Mouse (Mus musculus) Patski (cell line): ENCODE measurements around the gene Trp53. TPM values are rescaled to one million over a fixed set of nuclear protein-coding genes. Genes with fewer than 3 reads are reported as not detected.
A peak's percentile ranks its signal among the peaks of the same experiment; 100 is the strongest.
"Not testable (repeated sequence)": the region's sequence is repeated elsewhere in the genome, so short reads cannot be mapped to it uniquely, and the experiment has no call there.

Source experiments
- ATAC-seq: fragments of 100-300 bp; one replicate; pipeline ENCODE4 v1.8.0; 2021
- CTCF ChIA-PET: fragments of 350-600 bp; sonication (Branson Sonifier 250); formaldehyde crosslinking; loops from one replicate; lab custom pipeline; 2022; ENCODE audit warnings: inconsistent platforms; lab: Charles Lee
- POLR2A ChIA-PET: fragments of 350-600 bp; sonication (Branson Sonifier 250); formaldehyde crosslinking; loops from one replicate; lab custom pipeline; 2022; ENCODE audit warnings: antibody characterized with exemption, inconsistent platforms; lab: Charles Lee
- DNase-seq: peaks from one replicate; pipeline ENCODE4 v3.0.0-alpha.2; 2011; ENCODE audit warnings: low read depth, low spot score
- H3K27me3 ChIP-seq: fragments of 371-371 bp; one replicate; pipeline ENCODE4 v1.5.1; 2021
- CTCF ChIP-seq: fragments of 100-300 bp; IDR thresholded peaks from one replicate; pipeline ENCODE4 v1.5.1; 2021
- in situ Hi-C: fragments of 300-500 bp; cut with MboI; formaldehyde crosslinking; loops from 3 replicates; pipeline ENCODE4 v1.11.1; 2018; ENCODE audit warnings: low pct_unique_long_range_greater_than_20kb, mixed read lengths
- polyA plus RNA-seq: library from polyadenylated mRNA; unstranded; gene quantifications from one replicate; pipeline ENCODE4 v1.2.3, GENCODE M21; 2021

The Trp53 gene
- polyA plus RNA-seq, 1 experiment from 2014 or later, result 92.8 TPM

GRCm38 (mm10) chr11:69606491-69606795 lies 26.3 kb downstream of the Trp53 start:
- POLR2A ChIA-PET, result interaction anchor here (0.6 kb wide), 1 partner anchor 128 kb away, joined by 4 read pairs; no protein-coding TSS in a partner anchor
- in situ Hi-C loops, result no loop called here
- ATAC-seq (no peak), DNase-seq (no peak)
- TF ChIP-seq CTCF, result no peak
- CTCF ChIA-PET, result no interaction called here
- peaks cover 34% of the 10 kb centered on the region for H3K27me3 ChIP-seq

- in situ Hi-C loops, result no loop called here
- DNase-seq (no peak), ATAC-seq (no peak)
- ChIA-PET POLR2A (no interaction called here), CTCF (no interaction called here)
- TF ChIP-seq CTCF, result no peak
- peaks cover 34% of the 10 kb centered on the region for H3K27me3 ChIP-seq
Measured at GRCm38 (mm10) chr11:69606832-69607231, 26.7 kb downstream of the Trp53 start.

GRCm38 (mm10) chr11:69608525-69608924 lies 28.4 kb downstream of the Trp53 start:
- ATAC-seq (no peak), DNase-seq (no peak)
- peaks cover 39% of the 10 kb centered on the region for H3K27me3 ChIP-seq
- no peak for TF ChIP-seq CTCF
- ChIA-PET CTCF (interaction anchor here (0.6 kb wide), 1 partner anchor 21 kb away, joined by 3 read pairs; no protein-coding TSS in a partner anchor), POLR2A (interaction anchor here (0.6 kb wide), 1 partner anchor 27 kb away, joined by 3 read pairs; no protein-coding TSS in a partner anchor)
- in situ Hi-C loops, result no loop called here

- ChIA-PET CTCF (no interaction called here), POLR2A (no interaction called here)
- no peak for TF ChIP-seq CTCF
- no peak for ATAC-seq
- H3K27me3 ChIP-seq, result peaks cover 33% of the 10 kb centered on the region
- in situ Hi-C loops, result no loop called here
- no peak for DNase-seq
Measured at GRCm38 (mm10) chr11:69609416-69609815, 29.3 kb downstream of the Trp53 start.

GRCm38 (mm10) chr11:69610899-69611298 lies 30.7 kb downstream of the Trp53 start:
- ATAC-seq, result no peak
- ChIA-PET CTCF (no interaction called here), POLR2A (no interaction called here)
- TF ChIP-seq CTCF, result no peak
- no peak for DNase-seq
- peaks cover 24% of the 10 kb centered on the region for H3K27me3 ChIP-seq
- in situ Hi-C loops, result no loop called here

GRCm38 (mm10) chr11:69613553-69614256 lies 33.5 kb downstream of the Trp53 start:
- CTCF ChIA-PET, result interaction anchor here (0.6 to 1.3 kb wide), 2 partner anchors 28 to 34 kb away, joined by 3 to 7 read pairs; partner anchors contain the start of genes Trp53 and Wrap53
- no peak for DNase-seq
- POLR2A ChIA-PET, result interaction anchor here (0.5 to 0.7 kb wide), 2 partner anchors 28 to 452 kb away, joined by 4 to 5 read pairs; no protein-coding TSS in a partner anchor

GRCm38 (mm10) chr11:69614257-69614588 lies 34.1 kb downstream of the Trp53 start:
- DNase-seq, in situ Hi-C loops, ATAC-seq: not testable (repeated sequence)
- H3K27me3 ChIP-seq, result peaks cover 32% of the 10 kb centered on the region
- ChIA-PET POLR2A (interaction anchor here (0.7 kb wide), 1 partner anchor 28 kb away, joined by 5 read pairs; no protein-coding TSS in a partner anchor), CTCF (interaction anchor here (1.2 to 1.3 kb wide), 2 partner anchors 14 to 29 kb away, joined by 4 to 7 read pairs; no protein-coding TSS in a partner anchor)

More at GRCm38 (mm10) chr11:69613553-69614256, 33.5 kb downstream of the Trp53 start:
- TF ChIP-seq CTCF, result peak; percentile 87
- ATAC-seq, result no peak
- in situ Hi-C loops, result no loop called here
- H3K27me3 ChIP-seq, result peaks cover 29% of the 10 kb centered on the region

- POLR2A ChIA-PET, result no interaction called here
- in situ Hi-C loops, result no loop called here
- H3K27me3 ChIP-seq, result peaks cover 25% of the 10 kb centered on the region
- CTCF ChIA-PET, result interaction anchor here (1.4 kb wide), 1 partner anchor 37 kb away, joined by 3 read pairs; the partner anchor contains the start of genes Trp53 and Wrap53
- no peak for DNase-seq
- ATAC-seq, result no peak
- TF ChIP-seq CTCF, result no peak
Measured at GRCm38 (mm10) chr11:69616781-69617180, 36.6 kb downstream of the Trp53 start.

GRCm38 (mm10) chr11:69617805-69618204 lies 37.6 kb downstream of the Trp53 start, which contains the start of gene Shbg:
Shbg (minus strand) TSS chr11:69617905.
- peaks cover 20% of the 10 kb centered on the region for H3K27me3 ChIP-seq
- ChIA-PET CTCF (no interaction called here), POLR2A (no interaction called here)
- DNase-seq, result no peak
- in situ Hi-C loops, result no loop called here
- TF ChIP-seq CTCF, result no peak
- ATAC-seq, result no peak

- DNase-seq, result no peak
- TF ChIP-seq CTCF, result no peak
- ChIA-PET POLR2A (no interaction called here), CTCF (no interaction called here)
- H3K27me3 ChIP-seq, result peaks cover 20% of the 10 kb centered on the region
- in situ Hi-C loops, result loop anchor here (5.0 kb wide), 1 partner anchor 38 kb away; the partner anchor contains the start of genes Trp53 and Wrap53
- ATAC-seq, result no peak
Measured at GRCm38 (mm10) chr11:69620394-69621081, 40.4 kb downstream of the Trp53 start.
